Mouse (Mus musculus): ENCODE results near the gene Trmt13.

DNA sequence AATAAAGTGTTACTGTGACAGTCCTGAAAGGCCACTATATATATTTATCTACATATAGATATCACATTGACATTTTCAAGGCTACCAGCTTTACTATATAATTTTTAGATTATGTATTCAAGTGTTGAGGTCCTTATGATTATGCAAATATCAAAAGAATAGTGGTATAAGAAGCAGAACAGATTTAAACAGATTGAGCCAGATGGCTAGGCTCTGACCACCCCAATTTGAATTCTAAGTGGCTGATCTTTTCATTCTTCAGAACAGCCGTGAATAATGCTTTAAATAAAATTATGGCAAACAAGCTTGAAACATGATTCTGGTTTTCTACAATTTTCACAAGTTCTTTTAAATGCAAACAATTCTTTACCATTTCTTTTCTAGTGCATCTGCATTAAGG is 17.1 kb upstream of the Trmt13 start:
- no peak for TF ChIP-seq CTCF (conservative IDR thresholded peaks at IDR 0.05; ENCODE audit: low read length)
- TF ChIP-seq POU5F1 (IDR thresholded peaks at IDR 0.05; ENCODE audit: borderline replicate concordance, low read length) = no peak

Measured in E14TG2a.4 (cell line).